1 mouse cellular context compared by ENCODE assay signal in the genomic region with DNA sequence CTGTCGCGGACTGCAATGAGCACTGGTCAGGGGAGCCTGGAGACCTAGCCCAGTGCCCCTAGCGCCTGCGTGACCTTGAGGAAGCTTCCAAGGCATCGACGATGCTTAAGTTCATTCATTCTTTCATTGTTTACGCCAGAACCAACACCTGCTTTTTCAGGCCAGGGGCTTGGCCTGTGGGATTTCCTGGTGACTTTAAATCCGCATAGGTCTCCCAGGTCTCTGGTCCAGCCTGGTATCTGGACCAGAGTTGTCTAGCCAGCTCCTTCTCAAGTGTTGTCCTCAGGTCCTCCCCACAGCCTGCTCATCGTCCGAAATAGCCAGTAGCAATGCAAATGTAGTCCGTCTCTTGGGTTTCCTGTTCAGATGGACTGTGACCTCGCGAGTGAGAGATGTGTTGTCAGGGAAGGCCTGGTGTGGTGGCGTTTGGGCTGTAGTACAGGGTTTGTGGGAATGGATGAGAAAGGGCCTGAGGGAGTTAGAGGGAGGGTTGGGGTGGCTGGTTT.
TF ChIP-seq lines count a peak whose summit lies in the region.

No protein-coding gene starts in this region.

TF ChIP-seq in MEL, 35 proteins besides CTCF, POLR2A, EP300 and RAD21:
- TF ChIP-seq UBTF (IDR thresholded peaks at IDR 0.05; ENCODE audit: borderline replicate concordance, insufficient read depth, low read depth, low read length) (no peak), USF1 (IDR thresholded peaks at IDR 0.05; ENCODE audit: low read depth, low read length) (no peak), GABPA (IDR thresholded peaks at IDR 0.05; ENCODE audit: low read depth, low read length) (no peak), MEF2A (IDR thresholded peaks at IDR 0.05; ENCODE audit: extremely low read depth, insufficient replicate concordance, low read depth, low read length, poor library complexity, severe bottlenecking) (no peak), MXI1 (IDR thresholded peaks at IDR 0.05; ENCODE audit: low read depth, low read length) (peak; percentile 23; the same call in 1 of the 2 replicates), TAL1 (IDR thresholded peaks at IDR 0.05; ENCODE audit: low read length) (no peak), MAX (IDR thresholded peaks at IDR 0.05; ENCODE audit: low read length) (no peak; the same call in 1 of the 2 replicates), CHD2 (IDR thresholded peaks at IDR 0.05; ENCODE audit: low read length) (no peak), BHLHE40 (IDR thresholded peaks at IDR 0.05; ENCODE audit: borderline replicate concordance, low read depth, low read length) (no peak), POLR2AphosphoS2 (IDR thresholded peaks at IDR 0.05; ENCODE audit: low read length) (no peak), RCOR1 (IDR thresholded peaks at IDR 0.05; ENCODE audit: low read depth, low read length) (no peak), SMC3 (IDR thresholded peaks at IDR 0.05; ENCODE audit: low read depth, low read length) (no peak), ZC3H11A (IDR thresholded peaks at IDR 0.05; ENCODE audit: low read depth, low read length) (no peak), MYC (IDR thresholded peaks at IDR 0.05; ENCODE audit: low read depth, low read length) (no peak), ZNF384 (IDR thresholded peaks at IDR 0.05; ENCODE audit: low read depth, low read length) (no peak), MAZ (IDR thresholded peaks at IDR 0.05; ENCODE audit: low read depth, low read length) (no peak), TCF12 (IDR thresholded peaks at IDR 0.05; ENCODE audit: low read depth, low read length) (no peak), POLR2AphosphoS5 (IDR thresholded peaks at IDR 0.05; ENCODE audit: borderline replicate concordance, low read depth, low read length) (no peak), ETS1 (IDR thresholded peaks at IDR 0.05; ENCODE audit: low read depth, low read length) (no peak), NELFE (IDR thresholded peaks at IDR 0.05; ENCODE audit: low read depth, low read length) (peak; percentile 2; the same call in 1 of the 2 replicates), SIN3A (IDR thresholded peaks at IDR 0.05; ENCODE audit: low read length) (peak; percentile 11), HCFC1 (IDR thresholded peaks at IDR 0.05; ENCODE audit: low read depth, low read length) (0 out of 2 replicates have a peak, but pooled peaks have one; percentile 17), MAFK (IDR thresholded peaks at IDR 0.05; ENCODE audit: borderline replicate concordance, low read depth, low read length) (no peak), KAT2A (conservative IDR thresholded peaks at IDR 0.05; ENCODE audit: low read depth, low read length) (no peak; the same call in 1 of the 2 replicates), NRF1 (IDR thresholded peaks at IDR 0.05; ENCODE audit: insufficient read depth, low read depth, low read length, poor library complexity, severe bottlenecking) (peak; percentile 19; the same call in 1 of the 2 replicates), TBP (IDR thresholded peaks at IDR 0.05; ENCODE audit: low read depth, low read length) (0 out of 2 replicates have a peak, but pooled peaks have one; percentile 10), ZKSCAN1 (IDR thresholded peaks at IDR 0.05; ENCODE audit: low read depth, low read length) (no peak), USF2 (IDR thresholded peaks at IDR 0.05; ENCODE audit: borderline replicate concordance in 1 of 2, insufficient read depth in 1 of 2, low read depth in 1 of 2, low read length in 2 of 2) (no peak), JUND (IDR thresholded peaks at IDR 0.05; ENCODE audit: low read depth, low read length) (no peak), E2F4 (IDR thresholded peaks at IDR 0.05; ENCODE audit: borderline replicate concordance, low read depth, low read length) (no peak), ZMIZ1 (IDR thresholded peaks at IDR 0.05; ENCODE audit: low read depth, low read length) (no peak), CHD1 (IDR thresholded peaks at IDR 0.05; ENCODE audit: low read depth, low read length) (no peak), ELF1 (IDR thresholded peaks at IDR 0.05; ENCODE audit: low read depth, low read length) (no peak), MYB (IDR thresholded peaks at IDR 0.05; ENCODE audit: low read depth, low read length) (no peak), GATA1 (IDR thresholded peaks at IDR 0.05; ENCODE audit: low read depth, low read length) (no peak)
